Mouse (Mus musculus): Measurements from ENCODE around the gene Rin2. TPM values are rescaled to one million over a fixed set of nuclear protein-coding genes. Genes with fewer than 3 reads are reported as not detected.

Rin2 gene
- total RNA-seq, 1 experiment from 2014 or later, result 3.4 TPM

DNA sequence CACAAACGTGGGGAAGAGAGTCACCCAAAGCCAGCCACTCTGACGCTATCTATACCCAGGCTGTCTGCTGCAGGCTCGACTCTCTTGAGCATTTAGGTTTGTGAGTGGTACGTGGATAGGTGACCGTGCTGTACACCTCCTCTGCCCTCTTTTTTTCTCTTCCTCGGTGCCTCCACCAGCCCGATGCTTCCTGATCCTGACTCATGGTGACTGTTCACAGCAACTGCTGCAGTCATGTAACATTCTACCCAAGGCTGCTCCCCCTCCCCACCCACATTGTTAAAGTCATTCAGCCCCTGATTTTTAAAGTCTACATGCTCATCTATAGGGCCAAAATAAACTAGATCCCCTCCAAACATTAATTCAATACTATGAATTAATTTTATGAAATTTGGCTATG, 54.4 kb downstream of the Rin2 start:
- no peak for ATAC-seq (replicated peaks; ENCODE audit: low read depth, poor library complexity, severe bottlenecking)

GRCm38 (mm10) chr2:145730189-145730880, 55.3 kb downstream of the Rin2 start:
- peak; percentile 93 for ATAC-seq (replicated peaks; ENCODE audit: low read depth, poor library complexity, severe bottlenecking)

GRCm38 (mm10) chr2:145730905-145731304, 55.9 kb downstream of the Rin2 start:
- no peak for ATAC-seq (replicated peaks; ENCODE audit: low read depth, poor library complexity, severe bottlenecking)

- no peak for ATAC-seq (replicated peaks; ENCODE audit: low read depth, poor library complexity, severe bottlenecking)
Observed at GRCm38 (mm10) chr2:145735079-145735478, 60.1 kb downstream of the Rin2 start.

DNA sequence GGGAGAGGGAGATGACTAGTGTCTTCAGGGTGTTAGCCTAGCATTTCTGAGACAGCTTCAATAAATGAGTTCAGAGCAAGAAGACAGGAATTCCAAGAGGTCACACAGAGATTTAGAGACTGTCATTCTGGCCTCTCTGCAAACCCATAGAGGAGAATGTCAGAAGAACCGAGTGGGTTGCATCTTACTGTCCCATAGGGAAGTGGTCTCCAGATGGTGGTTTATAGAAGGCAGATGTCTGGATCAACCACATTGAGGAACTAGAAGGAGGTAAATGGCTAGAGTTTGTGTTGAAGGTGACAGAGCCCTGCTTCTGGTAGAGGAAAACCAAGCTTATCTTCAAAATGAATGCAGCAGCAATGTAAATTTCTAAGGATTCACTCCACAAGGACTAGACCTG, 61.5 kb downstream of the Rin2 start:
- ATAC-seq (replicated peaks; ENCODE audit: low read depth, poor library complexity, severe bottlenecking), result peak; percentile 98

- peak; percentile 40; the same call in 1 of the 2 replicates for ATAC-seq (replicated peaks; ENCODE audit: low read depth, poor library complexity, severe bottlenecking)
Observed at GRCm38 (mm10) chr2:145737196-145737595, 62.2 kb downstream of the Rin2 start.

DNA sequence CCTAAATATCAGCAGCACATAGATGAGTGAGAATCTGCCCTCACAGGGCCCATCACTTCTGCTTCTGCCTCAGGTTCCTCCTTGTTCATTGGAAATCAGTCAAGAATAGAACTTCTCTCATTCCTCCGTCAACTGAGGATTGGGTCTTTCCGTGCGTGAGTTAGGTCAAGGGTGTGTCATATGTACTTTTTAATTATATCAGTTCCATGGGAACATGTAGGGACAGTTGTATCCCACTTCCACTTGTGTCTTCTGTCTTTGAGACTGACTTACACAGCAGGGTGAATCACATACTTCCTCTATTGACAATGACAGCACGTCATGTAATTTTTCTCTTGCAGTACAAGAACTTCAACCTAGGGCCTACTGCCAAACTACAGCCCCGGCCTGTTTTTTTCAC, 65.7 kb downstream of the Rin2 start:
- ATAC-seq (replicated peaks; ENCODE audit: low read depth, poor library complexity, severe bottlenecking), result peak; percentile 40

GRCm38 (mm10) chr2:145742795-145743710, 68.0 kb downstream of the Rin2 start:
- ATAC-seq (replicated peaks; ENCODE audit: low read depth, poor library complexity, severe bottlenecking), result no peak

- ATAC-seq (replicated peaks; ENCODE audit: low read depth, poor library complexity, severe bottlenecking), result no peak
Observed at GRCm38 (mm10) chr2:145746406-145746805, 71.4 kb downstream of the Rin2 start.

DNA sequence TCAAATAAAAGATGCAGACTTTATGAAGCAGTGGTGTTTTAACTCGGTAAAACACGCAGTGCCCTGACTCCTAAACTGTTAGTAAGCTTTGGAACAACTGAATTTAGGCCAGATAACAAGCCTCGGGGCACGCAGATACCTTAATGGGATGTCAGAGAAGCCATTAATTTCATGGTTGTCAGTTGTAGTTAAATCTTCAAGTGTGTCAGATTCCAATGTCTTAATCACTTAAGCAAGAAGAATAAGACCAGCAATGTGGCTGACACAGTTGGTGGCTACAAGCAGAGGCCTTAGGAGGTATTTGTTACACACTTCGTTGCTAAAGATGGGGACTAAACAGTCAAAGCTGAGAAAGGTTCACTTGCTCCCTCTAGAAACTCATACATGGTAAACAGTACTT, 74.6 kb downstream of the Rin2 start:
- no peak for ATAC-seq (replicated peaks; ENCODE audit: low read depth, poor library complexity, severe bottlenecking)

DNA sequence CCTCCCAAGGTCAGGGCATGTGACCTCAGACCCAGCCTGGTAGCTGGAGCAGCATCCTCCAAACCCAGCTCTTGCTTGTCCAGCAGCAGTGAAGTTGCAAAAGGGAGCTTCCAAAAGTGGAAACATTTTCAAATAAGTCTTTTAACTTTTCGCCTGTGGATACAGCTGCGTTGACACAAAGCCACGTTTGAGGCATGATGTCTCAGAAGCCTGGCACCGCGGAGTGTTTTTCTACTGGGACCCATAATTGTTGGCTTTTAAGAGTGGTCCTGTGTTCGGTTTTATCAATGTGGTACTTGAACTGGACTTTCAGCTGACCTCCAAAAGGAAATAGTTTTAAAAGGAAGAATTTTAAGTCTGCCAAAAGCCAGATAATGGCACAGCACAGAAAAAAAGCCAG, 77.6 kb downstream of the Rin2 start:
- no peak for ATAC-seq (replicated peaks; ENCODE audit: low read depth, poor library complexity, severe bottlenecking)

DNA sequence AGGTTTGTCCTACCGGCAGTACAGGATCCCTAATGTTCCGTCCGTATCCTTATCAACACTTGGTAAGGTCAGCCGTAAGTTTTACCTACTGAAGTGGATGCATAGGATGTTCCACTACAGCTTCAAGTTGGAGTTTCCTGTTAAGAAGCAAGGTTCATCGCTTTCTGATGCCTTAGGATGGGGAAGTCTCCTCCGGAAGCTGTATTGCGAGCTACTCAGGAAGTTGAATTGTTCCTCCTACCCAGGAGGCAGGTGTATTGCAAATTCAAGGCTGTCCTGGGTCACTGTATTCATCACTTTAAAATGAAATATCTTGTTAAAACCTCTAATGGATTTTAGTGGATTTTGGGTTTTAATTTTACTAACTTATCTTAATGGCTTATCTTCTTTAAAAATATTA, 79.0 kb downstream of the Rin2 start:
- peak; percentile 68 for ATAC-seq (replicated peaks; ENCODE audit: low read depth, poor library complexity, severe bottlenecking)

- peak; percentile 55 for ATAC-seq (replicated peaks; ENCODE audit: low read depth, poor library complexity, severe bottlenecking)
Observed at GRCm38 (mm10) chr2:145755864-145756822, 81.1 kb downstream of the Rin2 start.

DNA sequence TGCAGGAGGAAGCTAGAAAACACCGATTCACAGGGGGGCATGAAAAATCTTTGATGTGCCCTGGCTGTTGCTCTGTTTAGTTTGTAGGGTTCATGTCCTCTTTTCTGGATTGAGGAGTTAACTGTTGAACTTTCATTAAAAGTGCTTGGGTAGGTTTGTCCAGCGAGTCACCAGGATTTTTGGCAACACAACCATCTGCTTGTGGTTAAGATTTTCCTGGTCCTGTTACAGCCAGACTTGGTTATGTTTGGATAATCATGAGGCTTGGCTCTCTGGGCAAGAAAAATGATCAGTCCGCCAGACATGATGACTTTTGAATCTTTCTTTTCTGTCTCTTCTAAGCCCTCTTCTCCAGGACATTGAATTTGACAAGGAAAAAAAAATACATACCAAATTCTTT, 85.1 kb downstream of the Rin2 start:
- ATAC-seq (replicated peaks; ENCODE audit: low read depth, poor library complexity, severe bottlenecking), result no peak

GRCm38 (mm10) chr2:145761436-145761835, 86.4 kb downstream of the Rin2 start:
- ATAC-seq (replicated peaks; ENCODE audit: low read depth, poor library complexity, severe bottlenecking), result no peak

GRCm38 (mm10) chr2:145769964-145770363, 94.9 kb downstream of the Rin2 start:
- ATAC-seq (replicated peaks; ENCODE audit: low read depth, poor library complexity, severe bottlenecking), result no peak

DNA sequence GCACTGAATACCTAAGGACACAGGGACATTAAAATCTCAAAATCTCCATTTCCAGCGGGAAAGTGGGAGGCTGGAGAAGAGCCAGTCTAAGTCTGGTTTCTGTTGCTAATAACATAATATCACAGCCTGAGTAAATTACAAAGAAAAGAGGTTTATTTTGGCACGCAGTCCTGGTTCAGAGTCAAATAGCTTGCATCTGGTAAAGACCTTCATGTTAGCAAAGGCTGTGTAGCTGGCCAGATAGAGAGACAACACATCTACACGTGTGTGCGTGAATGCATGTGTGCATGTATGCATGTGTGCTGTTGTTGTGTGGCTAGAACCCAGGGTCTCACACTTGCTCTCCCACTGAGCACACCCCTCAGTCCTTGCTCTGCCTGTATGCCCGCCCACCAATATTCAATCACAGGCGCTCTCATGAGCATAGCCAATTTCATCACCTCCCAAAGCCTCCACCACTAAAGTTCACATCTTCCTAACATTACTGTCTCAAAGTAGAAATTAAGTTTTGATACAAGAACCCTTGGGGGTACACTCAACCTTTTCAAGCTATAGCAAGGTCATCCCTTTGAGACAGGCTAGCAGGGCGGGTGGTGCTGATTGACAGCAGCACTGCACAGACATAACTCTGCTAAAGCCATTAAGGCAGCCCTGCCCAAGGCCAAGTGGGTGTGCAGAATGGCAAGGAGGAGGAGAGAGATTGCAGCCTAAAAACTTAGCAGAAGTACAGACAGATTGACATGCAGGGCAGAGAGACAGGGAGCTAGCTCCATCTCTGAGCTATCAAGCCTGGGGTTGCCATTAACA, 95.9 kb downstream of the Rin2 start:
- ATAC-seq (replicated peaks; ENCODE audit: low read depth, poor library complexity, severe bottlenecking), result no peak

GRCm38 (mm10) chr2:145783247-145783646, 108.2 kb downstream of the Rin2 start:
- peak; percentile 40 for ATAC-seq (replicated peaks; ENCODE audit: low read depth, poor library complexity, severe bottlenecking)

- no peak for ATAC-seq (replicated peaks; ENCODE audit: low read depth, poor library complexity, severe bottlenecking)
Observed at GRCm38 (mm10) chr2:145784246-145784935, 109.4 kb downstream of the Rin2 start.

Measured in common myeloid progenitor, adult 5-6 weeks (primary cell).